Mouse (Mus musculus) limb, embryonic 11.5 days (tissue): Measurements from ENCODE around the gene Adcy9. TPM values are rescaled to one million over a fixed set of nuclear protein-coding genes. Genes with fewer than 3 reads are reported as not detected.
"Not testable (repeated sequence)": the region's sequence is repeated elsewhere in the genome, so short reads cannot be mapped to it uniquely, and the experiment has no call there.

ENCODE experiments used
- ATAC-seq: fragments of 200-750 bp; cut with Nextera tagmentation; 2 replicates; pipeline ENCODE4 v1.8.0; 2017; ENCODE audit warnings: low read depth; ENCODE audit not compliant: insufficient number of reproducible peaks, low FRiP score, low TSS enrichment
- DNase-seq: peaks from one replicate; pipeline ENCODE4 v3.0.0-alpha.2; 2015; ENCODE audit warnings: low spot score
- H3K27ac ChIP-seq: fragments of 300-500 bp; sonication (generic); replicated peaks from 2 replicates; pipeline ENCODE4 v1.5.1; 2014; ENCODE audit warnings: low read depth, mild to moderate bottlenecking, low read length
- H3K27me3 ChIP-seq: fragments of 300-500 bp; sonication (generic); 2 replicates; pipeline ENCODE4 v1.6.1; 2014; ENCODE audit warnings: mild to moderate bottlenecking, low read length, mixed read lengths; ENCODE audit not compliant: control insufficient read depth, insufficient read depth
- H3K36me3 ChIP-seq: fragments of 300-500 bp; sonication (generic); 2 replicates; pipeline ENCODE4 v1.6.1; 2014; ENCODE audit warnings: mild to moderate bottlenecking, low read length, moderate library complexity, mixed read lengths; ENCODE audit not compliant: control insufficient read depth, insufficient read depth
- H3K4me1 ChIP-seq: fragments of 300-500 bp; sonication (generic); 2 replicates; pipeline ENCODE4 v1.6.1; 2014; ENCODE audit warnings: low read length, mixed read lengths; ENCODE audit not compliant: control insufficient read depth, insufficient read depth
- H3K4me2 ChIP-seq: fragments of 300-500 bp; sonication (generic); 2 replicates; pipeline ENCODE4 v1.6.1; 2014; ENCODE audit warnings: low read depth, mild to moderate bottlenecking, moderate library complexity; ENCODE audit not compliant: severe bottlenecking
- H3K4me3 ChIP-seq: fragments of 300-500 bp; sonication (generic); 2 replicates; pipeline ENCODE4 v1.5.1; 2014; ENCODE audit warnings: low read depth, low read length
- H3K9ac ChIP-seq: fragments of 300-500 bp; sonication (generic); 2 replicates; pipeline ENCODE4 v1.6.1; 2014; ENCODE audit warnings: mild to moderate bottlenecking, low read length
- H3K9me3 ChIP-seq: fragments of 300-500 bp; sonication (generic); 2 replicates; pipeline ENCODE4 v1.6.1; 2016; ENCODE audit warnings: low read length; ENCODE audit not compliant: control insufficient read depth
- WGBS: fragments of 180-500 bp; shearing (Covaris S2); extraction: QIAGEN DNeasy Blood & Tissue Kit; methylation state at CpG from one replicate; pipeline ENCODE4 v1.1.7; 2014; 5-methylcytosine and 5-hydroxymethylcytosine counted together
- polyA plus RNA-seq: library from polyadenylated mRNA; unstranded; fragments of >200 nt; fragmentation: Nextera tagmentation; extraction: Ambion mirVana; gene quantifications from 2 replicates; pipeline ENCODE4 v1.2.1, GENCODE M21; 2014

Gene Adcy9
- polyA plus RNA-seq, 1 experiment from 2014 or later = 0.93 TPM

DNA sequence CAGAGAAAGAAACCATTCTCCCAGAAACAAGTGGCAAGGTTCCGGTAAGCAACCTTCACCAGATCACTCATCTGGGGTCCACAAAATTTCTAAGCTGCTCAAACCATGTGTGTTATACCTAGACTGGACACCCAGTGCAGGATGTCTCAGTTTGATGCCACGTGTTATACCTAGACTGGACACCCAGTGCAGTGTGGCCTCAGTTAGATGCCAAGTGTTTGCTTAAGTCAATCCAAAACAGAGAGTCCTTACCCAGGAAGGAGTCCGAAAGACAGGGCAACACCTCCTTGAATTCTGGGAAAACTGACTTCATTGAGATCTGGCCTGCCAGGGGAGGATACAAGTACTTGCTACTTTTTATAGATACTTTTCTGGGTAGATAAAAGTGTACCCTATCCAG is 53.6 kb downstream of the Adcy9 start:
- H3K4me2 ChIP-seq = no peak overlapping the region
- WGBS = 92% methylated on average over 3 of the region's 3 CpGs
- no peaks in the 10 kb centered on the region for H3K4me1 ChIP-seq

DNA sequence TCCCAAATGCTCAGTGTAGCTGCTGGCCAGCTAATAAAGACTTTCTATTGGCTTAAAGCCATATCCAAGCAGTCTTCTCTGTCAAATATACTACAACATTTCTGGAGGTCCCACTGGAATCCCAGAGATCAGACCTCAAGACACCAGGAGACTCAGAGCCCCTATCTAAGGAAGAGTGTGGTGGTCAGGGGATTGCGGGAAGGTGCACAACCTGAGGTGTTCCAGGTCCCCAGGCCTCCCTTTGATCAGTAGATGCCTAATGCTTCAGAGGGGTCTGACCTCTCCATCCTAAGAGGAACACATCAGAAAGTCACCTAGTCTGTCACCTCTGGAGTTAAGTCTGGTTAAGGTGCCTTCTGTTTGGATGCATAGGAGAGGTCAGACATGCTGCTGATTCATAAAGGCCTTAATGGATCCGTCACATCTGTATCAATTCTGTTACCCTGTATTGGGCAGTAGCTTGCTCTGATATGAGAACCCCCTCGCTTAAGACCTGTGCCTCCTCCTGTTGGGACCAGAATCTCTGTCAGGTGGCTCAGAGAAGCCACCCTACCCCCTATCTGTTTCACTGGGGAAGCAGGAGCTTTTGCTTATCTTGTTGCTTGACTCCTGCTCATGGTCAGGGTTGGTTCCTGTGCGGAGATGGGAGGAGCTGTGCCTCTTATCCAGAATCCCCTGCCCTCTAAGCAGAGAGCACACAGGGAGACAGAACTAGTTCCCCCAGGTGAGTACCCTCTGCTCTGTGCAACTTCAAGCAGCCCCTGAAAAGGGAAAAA is 56.8 kb downstream of the Adcy9 start:
- DNase-seq = no peak
- WGBS = 79% methylated on average over 4 of the region's 4 CpGs

More for the DNA sequence above, 53.6 kb downstream of the Adcy9 start:
- Histone ChIP-seq H3K9ac (no peak overlapping the region), H3K27me3 (no peaks in the 10 kb centered on the region), H3K9me3 (no peaks in the 10 kb centered on the region), H3K36me3 (no peaks in the 10 kb centered on the region), H3K4me3 (no peak overlapping the region), H3K27ac (no peak overlapping the region)
- ATAC-seq = no peak
- DNase-seq = no peak

DNA sequence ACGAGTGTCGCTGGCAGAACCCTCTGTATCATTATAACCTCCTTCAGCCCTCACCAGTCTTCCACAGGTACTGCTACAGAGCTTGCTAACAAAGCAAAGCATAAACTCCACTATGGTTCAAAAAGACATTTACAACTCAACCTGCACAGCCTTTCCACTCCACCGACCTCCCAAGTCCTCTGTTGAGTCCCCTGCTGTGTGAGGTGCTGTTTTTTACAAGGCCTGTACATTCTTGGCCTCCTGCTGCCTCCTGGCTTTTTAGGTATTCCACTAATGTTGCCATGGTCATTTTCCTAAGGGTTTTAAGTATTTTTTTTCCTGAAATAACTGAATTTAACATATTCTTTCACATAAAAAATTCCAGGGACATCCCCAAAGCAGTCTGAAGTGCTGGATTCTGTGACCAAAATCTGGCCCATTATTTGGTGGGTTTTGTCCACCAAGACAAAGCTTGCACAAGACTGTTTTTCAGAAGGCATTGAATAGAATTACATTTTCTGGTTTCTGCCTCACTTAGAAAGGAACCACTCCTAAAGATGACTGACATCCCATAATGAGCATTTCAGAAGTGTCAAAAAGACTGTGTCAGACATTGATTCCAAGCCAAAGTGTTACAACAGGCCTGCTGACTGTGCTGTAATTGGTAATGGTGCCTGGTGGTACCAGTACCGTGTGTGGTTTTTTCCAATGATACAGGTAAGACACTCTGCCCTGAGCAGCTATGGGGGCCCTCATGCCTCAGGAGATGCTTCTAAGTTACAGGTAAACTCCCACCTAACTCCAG is 64.8 kb downstream of the Adcy9 start:
- Histone ChIP-seq H3K9ac (no peak overlapping the region), H3K9me3 (no peaks in the 10 kb centered on the region), H3K4me1 (no peaks in the 10 kb centered on the region), H3K4me2 (no peak overlapping the region), H3K27me3 (no peaks in the 10 kb centered on the region), H3K36me3 (no peaks in the 10 kb centered on the region), H3K4me3 (no peak overlapping the region), H3K27ac (no peak overlapping the region)
- DNase-seq = no peak
- WGBS = 70% methylated on average over 4 of the region's 4 CpGs
- ATAC-seq = no peak

More for the DNA sequence above, 56.8 kb downstream of the Adcy9 start:
- no peaks in the 10 kb centered on the region for H3K9me3 ChIP-seq
- H3K9ac ChIP-seq = no peak overlapping the region
- H3K27ac ChIP-seq = no peak overlapping the region
- H3K4me2 ChIP-seq = no peak overlapping the region
- no peaks in the 10 kb centered on the region for H3K27me3 ChIP-seq
- no peak for ATAC-seq
- H3K36me3 ChIP-seq = no peaks in the 10 kb centered on the region
- H3K4me1 ChIP-seq = no peaks in the 10 kb centered on the region
- no peak overlapping the region for H3K4me3 ChIP-seq

DNA sequence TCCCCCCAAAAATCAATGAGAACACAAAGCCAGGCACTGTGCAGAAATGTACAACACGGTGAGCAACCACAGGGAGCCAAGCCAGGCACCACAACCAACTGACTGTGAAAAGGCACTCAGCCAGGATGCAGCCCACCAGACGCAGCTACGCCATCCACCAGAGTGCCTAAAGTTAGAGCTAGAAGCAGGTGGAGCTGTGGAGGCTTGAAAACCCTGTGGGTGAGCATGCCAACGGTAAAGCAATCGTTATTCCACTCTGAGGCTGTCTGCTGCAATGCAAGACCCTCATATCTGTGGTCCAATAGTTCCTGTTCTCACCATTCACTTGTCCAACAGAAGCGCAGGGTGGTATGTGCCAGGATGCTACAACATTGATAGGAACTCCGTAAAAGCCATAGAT is 77.7 kb downstream of the Adcy9 start:
- WGBS = 90% methylated on average over 7 of the region's 7 CpGs
- Histone ChIP-seq H3K27ac (no peak overlapping the region), H3K4me1 (no peaks in the 10 kb centered on the region), H3K9me3 (no peaks in the 10 kb centered on the region), H3K4me2 (no peak overlapping the region), H3K9ac (no peak overlapping the region), H3K4me3 (no peak overlapping the region), H3K36me3 (no peaks in the 10 kb centered on the region), H3K27me3 (no peaks in the 10 kb centered on the region)
- DNase-seq = no peak
- no peak for ATAC-seq

DNA sequence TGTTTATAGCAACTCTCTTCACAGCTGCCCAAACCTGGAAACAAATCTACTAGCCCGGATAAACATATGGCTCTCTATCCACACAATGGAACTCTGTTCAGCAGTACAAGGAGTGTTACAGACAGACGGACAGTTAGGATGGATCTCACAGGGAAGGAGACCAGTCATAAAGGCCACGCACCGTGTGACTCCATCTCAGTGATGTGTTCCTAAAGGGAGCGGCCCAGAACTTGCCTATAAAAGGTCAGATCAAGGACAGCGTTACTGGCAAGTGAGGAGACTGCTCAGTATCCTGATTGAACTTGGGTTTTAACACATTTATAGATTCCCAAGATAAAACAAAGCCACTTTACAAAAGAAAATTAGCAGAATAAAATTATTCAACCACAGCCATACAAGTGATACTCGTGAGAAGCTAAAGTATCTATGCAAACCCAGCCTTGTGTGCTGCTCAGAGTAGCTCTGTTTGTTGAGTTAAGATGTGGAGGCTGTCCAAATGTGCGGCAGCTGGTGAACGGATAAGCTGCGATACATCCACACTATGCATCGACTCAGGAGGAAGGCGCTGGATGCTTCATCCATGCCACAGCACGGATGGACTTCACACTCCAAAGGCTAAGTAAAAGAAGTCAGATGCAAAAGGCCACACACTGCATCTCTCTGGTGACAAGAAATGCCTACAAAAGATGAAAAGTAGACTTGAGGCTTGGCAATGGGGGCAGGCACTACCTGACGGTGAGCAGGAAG is 78.8 kb downstream of the Adcy9 start:
- WGBS = 94% methylated on average over 14 of the region's 14 CpGs
- H3K36me3 ChIP-seq = no peaks in the 10 kb centered on the region
- DNase-seq (no peak), ATAC-seq (no peak)
- no peaks in the 10 kb centered on the region for H3K27me3 ChIP-seq
- no peak overlapping the region for H3K4me3 ChIP-seq
- no peak overlapping the region for H3K9ac ChIP-seq
- H3K4me1 ChIP-seq = no peaks in the 10 kb centered on the region
- H3K4me2 ChIP-seq = no peak overlapping the region
- H3K27ac ChIP-seq = no peak overlapping the region
- no peaks in the 10 kb centered on the region for H3K9me3 ChIP-seq

DNA sequence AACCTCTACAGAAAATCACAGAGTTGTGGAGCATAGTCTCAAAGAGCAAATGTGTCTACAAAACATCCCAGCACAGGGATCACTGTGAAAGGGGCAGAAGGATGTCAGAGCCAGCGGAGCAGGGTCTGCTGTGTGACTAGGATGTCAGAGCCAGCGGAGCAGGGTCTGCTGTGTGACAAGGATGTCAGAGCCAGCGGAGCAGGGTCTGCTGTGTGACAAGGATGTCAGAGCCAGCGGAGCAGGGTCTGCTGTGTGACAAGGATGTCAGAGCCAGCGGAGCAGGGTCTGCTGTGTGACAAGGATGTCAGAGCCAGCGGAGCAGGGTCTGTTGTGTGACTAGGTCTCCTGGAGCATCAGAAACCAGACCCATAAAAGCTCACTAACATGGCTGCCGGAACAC is 81.1 kb downstream of the Adcy9 start:
- H3K36me3 ChIP-seq, H3K9ac ChIP-seq, H3K27me3 ChIP-seq, H3K4me1 ChIP-seq, DNase-seq, H3K9me3 ChIP-seq, H3K27ac ChIP-seq, H3K4me3 ChIP-seq, H3K4me2 ChIP-seq, ATAC-seq: not testable (repeated sequence)
- 82% methylated on average over 6 of the region's 7 CpGs for WGBS

DNA sequence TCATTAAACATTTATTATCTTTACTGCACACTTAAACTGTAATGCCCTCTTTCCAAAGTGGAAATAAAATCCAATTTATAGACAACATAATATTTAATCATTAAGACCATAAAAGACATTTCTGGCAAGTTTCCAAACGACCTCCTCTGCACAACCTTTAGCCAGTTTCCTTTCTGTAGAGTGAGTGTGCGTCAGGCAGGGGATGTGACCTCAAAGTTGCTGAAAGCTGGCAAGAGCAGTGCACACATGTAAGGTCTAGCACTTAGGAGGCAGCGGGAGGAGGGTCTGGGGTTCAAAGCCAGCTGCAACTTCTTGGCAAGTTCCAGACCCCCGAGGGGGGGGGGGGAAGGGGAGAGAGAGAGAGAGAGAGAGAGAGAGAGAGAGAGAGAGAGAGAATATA is 83.0 kb downstream of the Adcy9 start:
- Histone ChIP-seq H3K4me1 (no peaks in the 10 kb centered on the region), H3K9me3 (no peaks in the 10 kb centered on the region), H3K27me3 (no peaks in the 10 kb centered on the region), H3K4me2 (no peak overlapping the region), H3K9ac (no peak overlapping the region), H3K36me3 (no peaks in the 10 kb centered on the region), H3K27ac (no peak overlapping the region), H3K4me3 (no peak overlapping the region)
- WGBS = 70% methylated on average over 4 of the region's 4 CpGs
- no peak for DNase-seq
- ATAC-seq = no peak

DNA sequence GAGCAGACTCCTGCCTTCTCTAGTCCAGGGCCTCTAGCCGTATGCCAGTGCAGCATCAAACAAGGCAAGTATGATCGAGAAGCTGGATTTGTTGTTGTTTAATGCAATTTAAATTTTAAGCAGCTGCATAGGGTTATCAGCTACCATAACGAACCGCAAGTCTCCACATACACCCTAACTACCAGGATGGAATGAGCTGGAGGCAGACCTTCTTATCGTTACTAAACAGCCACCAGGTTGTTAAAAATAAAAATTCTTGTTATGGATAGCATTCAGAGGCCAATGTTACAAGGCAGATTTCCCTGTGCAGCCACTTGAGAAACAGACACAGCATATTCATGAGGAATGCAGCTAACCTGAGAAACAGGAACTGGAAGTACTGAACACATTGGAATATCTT is 86.5 kb downstream of the Adcy9 start:
- Histone ChIP-seq H3K36me3 (no peaks in the 10 kb centered on the region), H3K4me1 (no peaks in the 10 kb centered on the region), H3K4me2 (no peak overlapping the region), H3K27me3 (no peaks in the 10 kb centered on the region), H3K9ac (no peak overlapping the region), H3K27ac (no peak overlapping the region), H3K9me3 (no peaks in the 10 kb centered on the region), H3K4me3 (no peak overlapping the region)
- ATAC-seq (no peak), DNase-seq (no peak)
- WGBS = 80% methylated on average over 5 of the region's 5 CpGs
